Mouse (Mus musculus): Measurements from ENCODE around the gene Zfp777. TPM values are rescaled to one million over a fixed set of nuclear protein-coding genes. Genes with fewer than 3 reads are reported as not detected.

Zfp777 gene
- polyA plus RNA-seq, 1 experiment from 2014 or later = 8.2 TPM

Small RNAs within 50 kb of the gene (microRNA-seq; reads per million reads assigned to microRNA genes)
- not detected for gene Gm24563

Other genes with a start within 250 kb of the Zfp777 start
- 355 and 366 TPM in 2 replicates for gene Pdia4, start 235.5 kb downstream of the Zfp777 start, polyA plus RNA-seq (2015; fragmentation: Nextera tagmentation; extraction: Ambion mirVana)
- gene Zfp786, start 218.0 kb downstream of the Zfp777 start, polyA plus RNA-seq (2015; fragmentation: Nextera tagmentation; extraction: Ambion mirVana) = 3.5 and 3.6 TPM in 2 replicates
- 8.8 and 9.3 TPM in 2 replicates for gene Zfp398, start 213.2 kb downstream of the Zfp777 start, polyA plus RNA-seq (2015; fragmentation: Nextera tagmentation; extraction: Ambion mirVana)
- 16.6 and 17.9 TPM in 2 replicates for gene Zfp282, start 171.7 kb downstream of the Zfp777 start, polyA plus RNA-seq (2015; fragmentation: Nextera tagmentation; extraction: Ambion mirVana)
- gene Zfp212, start 128.4 kb downstream of the Zfp777 start, polyA plus RNA-seq (2015; fragmentation: Nextera tagmentation; extraction: Ambion mirVana) = 18.0 and 18.6 TPM in 2 replicates
- gene Zfp956, start 95.5 kb downstream of the Zfp777 start, polyA plus RNA-seq (2015; fragmentation: Nextera tagmentation; extraction: Ambion mirVana) = 7.0 and 8.8 TPM in 2 replicates
- gene Zfp746, start 37.7 kb upstream of the Zfp777 start, polyA plus RNA-seq (2015; fragmentation: Nextera tagmentation; extraction: Ambion mirVana) = 22.2 and 22.3 TPM in 2 replicates

Measured in lung, embryonic 15.5 days (tissue).